Mouse (Mus musculus): Measurements from ENCODE around the gene Zfp937. TPM values are rescaled to one million over a fixed set of nuclear protein-coding genes. Genes with fewer than 3 reads are reported as not detected.
A peak's percentile ranks its signal among the peaks of the same experiment; 100 is the strongest.
"Not testable (repeated sequence)": the region's sequence is repeated elsewhere in the genome, so short reads cannot be mapped to it uniquely, and the experiment has no call there.

The Zfp937 gene
- total RNA-seq (2021) = 1 to 10 TPM; 1.5 to 1.8 TPM
- long read RNA-seq, experiment 1 = 0 reads
- long read RNA-seq, experiment 2 = 0 reads

- DNase-seq = peak; percentile 81
Measured at GRCm38 (mm10) chr2:150217600-150218362, at the start of gene Zfp937. TSS of gene Zfp937 (plus strand) at chr2:150218073.

- no peak for DNase-seq
Measured at GRCm38 (mm10) chr2:150173833-150174232, 44.0 kb upstream of the Zfp937 start.

DNA sequence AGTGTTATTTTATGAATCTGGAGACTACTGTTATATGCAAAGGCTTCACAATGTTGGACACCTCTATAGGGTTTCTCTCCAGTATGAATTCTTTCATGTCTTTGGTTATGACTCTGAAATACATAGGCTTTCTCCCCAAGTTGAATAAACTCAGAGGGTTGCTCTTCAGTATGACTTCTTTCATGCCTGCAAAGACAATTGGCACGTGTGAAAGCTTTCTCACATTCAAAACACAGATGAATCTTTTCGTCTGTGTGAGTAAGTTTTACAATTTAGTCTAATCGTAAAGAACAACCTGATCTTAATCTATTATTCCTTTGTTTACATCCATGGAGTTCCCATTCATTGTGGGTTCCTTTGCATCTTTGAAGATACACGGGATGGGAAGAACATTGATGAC is 38.3 kb upstream of the Zfp937 start, which contains the start of gene Gm10770:
Gene Gm10770, minus strand, starts transcription at position 101 of the 400 bp plus-strand sequence.
- not testable (repeated sequence) for DNase-seq

GRCm38 (mm10) chr2:150181046-150181445 is 36.8 kb upstream of the Zfp937 start:
- DNase-seq = not testable (repeated sequence)

- not testable (repeated sequence) for DNase-seq
Measured at GRCm38 (mm10) chr2:150181570-150181999, 36.3 kb upstream of the Zfp937 start, which contains the start of gene Gm14139. TSS of gene Gm14139 (plus strand) at chr2:150181755.

- DNase-seq = not testable (repeated sequence)
Measured at GRCm38 (mm10) chr2:150218363-150218725, 471 bp downstream of the Zfp937 start.

- DNase-seq = not testable (repeated sequence)
Measured at GRCm38 (mm10) chr2:150223263-150223662, 5.4 kb downstream of the Zfp937 start.

DNA sequence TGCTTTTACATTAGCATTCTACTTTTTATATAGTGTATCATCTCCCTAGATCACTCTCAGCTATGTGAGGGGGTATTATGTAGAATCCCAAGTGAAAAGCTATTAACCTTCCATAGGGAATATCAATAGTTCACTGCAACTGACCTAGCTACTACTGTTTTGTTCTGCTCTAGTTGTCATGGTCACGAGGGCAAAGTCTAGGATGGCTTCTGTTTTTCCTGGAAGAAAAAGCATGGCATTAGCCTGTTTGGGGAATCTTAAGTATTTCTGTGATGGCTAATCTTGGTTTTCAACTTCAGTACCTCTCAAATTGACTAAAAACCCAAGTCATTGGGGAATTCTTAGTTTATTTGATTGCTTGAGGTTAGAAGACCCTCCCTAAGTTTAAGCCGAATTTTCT is 25.3 kb downstream of the Zfp937 start:
- no peak for DNase-seq

GRCm38 (mm10) chr2:150255491-150255890 is 37.6 kb downstream of the Zfp937 start, which contains the start of gene Gm21994:
TSS of gene Gm21994 (minus strand) at chr2:150255591.
- DNase-seq = not testable (repeated sequence)

- not testable (repeated sequence) for DNase-seq
Measured at GRCm38 (mm10) chr2:150256861-150257260, 39.0 kb downstream of the Zfp937 start.

DNA sequence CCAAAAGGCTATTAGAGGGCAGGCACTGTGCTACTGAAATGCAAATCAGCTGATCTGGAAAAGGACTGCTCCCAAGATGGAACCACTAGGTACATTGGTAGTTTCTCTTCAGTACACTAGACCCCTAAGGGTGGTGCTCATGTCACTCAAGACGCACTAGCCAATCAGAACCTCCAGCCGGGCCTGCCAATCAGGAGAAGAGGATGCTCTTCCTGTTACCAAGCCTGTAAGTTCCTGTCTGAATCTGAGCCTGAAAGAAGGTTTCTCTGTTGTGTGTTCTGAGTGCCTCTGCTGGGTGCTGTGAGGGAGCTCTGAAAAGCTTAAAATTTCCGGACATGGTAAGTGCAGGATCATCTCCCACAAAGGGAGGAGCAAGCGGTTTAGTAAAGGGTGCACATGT is 39.4 kb downstream of the Zfp937 start, which contains the start of gene Gm14124:
Gene Gm14124, plus strand, starts transcription at position 227 of the 400 bp plus-strand sequence.
- not testable (repeated sequence) for DNase-seq

Other genes with a start within 250 kb of the Zfp937 start
- gene Zfp120, start 81.4 kb upstream of the Zfp937 start, total RNA-seq (2021) = 1 to 10 TPM; 5.0 to 6.3 TPM
- gene Gm10770, start 38.4 kb upstream of the Zfp937 start, total RNA-seq (2021) = not detected
- gene Gm14139, start 36.3 kb upstream of the Zfp937 start, total RNA-seq (2021) = not detected
- gene Gm21994, start 37.5 kb downstream of the Zfp937 start, total RNA-seq (2021) = 1 to 10 TPM; 1.5 to 2.3 TPM
- not detected for gene Gm14124, start 39.4 kb downstream of the Zfp937 start, total RNA-seq (2021)
- 1 to 10 TPM in 1 of 2 experiments, not detected in 1; 1.2 TPM for gene Gm10130, start 105.6 kb downstream of the Zfp937 start, total RNA-seq (2021)
- gene 3300002I08Rik, start 144.7 kb downstream of the Zfp937 start, total RNA-seq (2021) = 1 to 10 TPM; 1.8 to 2.1 TPM
- 1 to 10 TPM; 1.5 to 2.6 TPM for gene Zfp442, start 233.4 kb downstream of the Zfp937 start, total RNA-seq (2021)